Mouse (Mus musculus) cortical plate, adult 2 months (tissue): Measurements from ENCODE around the gene Galnt2.

Experiments used
- CTCF ChIP-seq: fragments of 200-500 bp; IDR thresholded peaks from 2 replicates; pipeline ENCODE4 v1.5.1; 2011; ENCODE audit warnings: mild to moderate bottlenecking, control low read depth, low read length; ENCODE audit not compliant: insufficient read depth; ENCODE audit errors: extremely low read depth
- POLR2A ChIP-seq: fragments of 200-500 bp; IDR thresholded peaks from 2 replicates; pipeline ENCODE4 v1.6.1; 2011; ENCODE audit warnings: mild to moderate bottlenecking, low read length, control low read depth; ENCODE audit not compliant: insufficient read depth; ENCODE audit errors: extremely low read depth

GRCm38 (mm10) chr8:124360911-124361310, 129.7 kb downstream of the Galnt2 start:
- TF ChIP-seq POLR2A (no peak), CTCF (no peak)
